Mouse (Mus musculus): ENCODE measurements around the gene Agpat3. TPM values are rescaled to one million over a fixed set of nuclear protein-coding genes. Genes with fewer than 3 reads are reported as not detected.

Agpat3 gene
- total RNA-seq, 4 experiments from 2014 or later, result 201 to 224 (median 209) TPM

GRCm38 (mm10) chr10:78324556-78325164, 27.6 kb downstream of the Agpat3 start:
- DNase-seq (ENCODE audit: low spot score in 2 of 2), result no peak

DNA sequence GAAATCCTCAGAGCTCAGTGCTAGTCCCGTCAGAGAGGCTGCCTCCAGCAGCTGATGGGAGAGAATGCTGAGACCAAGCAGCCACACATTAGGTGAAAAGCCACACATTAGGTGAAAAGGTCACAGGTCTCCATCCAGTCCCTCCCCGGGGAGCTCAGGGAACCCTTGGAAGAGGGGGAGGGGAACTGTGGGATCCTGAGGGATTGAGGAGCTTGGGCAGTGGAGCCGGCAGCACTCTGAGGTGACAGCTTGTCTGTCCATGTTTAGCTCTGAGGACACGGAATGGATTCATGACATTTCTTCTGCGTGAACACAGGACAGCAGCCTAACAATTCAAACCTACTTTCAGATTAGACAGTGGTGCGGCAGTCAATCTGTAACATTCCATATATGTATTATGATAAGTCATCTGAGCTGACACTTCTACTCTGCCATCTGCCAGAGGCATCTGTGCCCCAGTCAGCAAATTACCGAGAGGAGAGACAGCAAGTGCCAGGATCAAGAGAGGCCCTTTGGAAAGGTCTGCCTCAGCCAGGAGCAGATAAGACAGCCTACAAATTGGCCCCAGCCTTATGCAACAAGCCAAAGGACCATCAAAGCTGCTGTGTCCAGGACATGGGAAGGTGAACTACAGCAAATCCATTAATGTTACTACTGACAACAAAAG, 28.9 kb downstream of the Agpat3 start:
- DNase-seq (ENCODE audit: low spot score in 2 of 2), result peak; percentile 63 to 68

DNA sequence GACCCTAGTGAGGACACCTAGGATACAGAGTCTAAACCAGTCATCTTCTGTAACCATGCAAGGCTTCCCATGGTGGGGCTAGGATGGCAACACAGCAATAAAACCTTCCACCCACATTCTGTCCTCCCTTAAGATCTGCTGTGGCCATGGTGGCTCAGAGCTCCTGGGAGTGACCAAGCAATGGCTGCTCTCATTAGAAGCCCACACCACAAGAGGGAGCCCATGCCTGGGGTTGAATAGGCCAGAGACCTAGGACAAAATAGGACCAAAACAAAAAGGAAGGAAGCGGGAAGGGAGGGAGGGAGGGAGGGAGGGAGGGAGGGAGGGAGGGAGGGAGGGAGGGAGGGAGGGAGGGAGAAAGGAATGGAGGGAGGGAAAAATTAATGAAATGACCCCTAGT, 29.5 kb downstream of the Agpat3 start:
- DNase-seq (ENCODE audit: low spot score in 2 of 2), result no peak

GRCm38 (mm10) chr10:78321133-78321757, 31.0 kb downstream of the Agpat3 start:
- no peak for DNase-seq (ENCODE audit: low spot score in 2 of 2)

DNA sequence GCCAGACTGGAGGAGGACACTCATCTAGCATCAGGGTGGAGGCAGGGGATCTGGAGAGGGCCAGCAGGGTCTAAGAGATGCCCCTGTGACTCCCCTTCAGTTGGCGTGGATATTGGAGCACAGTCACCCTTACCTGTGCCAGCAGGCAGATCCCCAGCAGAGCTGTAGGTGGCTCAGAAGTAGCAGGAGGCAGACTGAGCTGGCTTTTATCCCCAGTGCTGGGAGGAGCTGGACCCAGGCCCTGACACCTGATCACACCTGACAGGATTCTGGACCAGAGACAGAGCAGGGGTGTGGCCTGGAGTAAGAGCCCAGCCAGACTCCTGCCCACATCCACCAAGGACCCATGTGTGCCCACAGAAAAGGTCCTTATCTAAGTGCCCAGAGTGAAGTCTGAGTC, 31.8 kb downstream of the Agpat3 start:
- DNase-seq (ENCODE audit: low spot score in 2 of 2), result no peak

GRCm38 (mm10) chr10:78319940-78320339, 32.3 kb downstream of the Agpat3 start:
- no peak for DNase-seq (ENCODE audit: low spot score in 2 of 2)

- no peak for DNase-seq (ENCODE audit: low spot score in 2 of 2)
Observed at GRCm38 (mm10) chr10:78317270-78317923, 34.9 kb downstream of the Agpat3 start.

DNA sequence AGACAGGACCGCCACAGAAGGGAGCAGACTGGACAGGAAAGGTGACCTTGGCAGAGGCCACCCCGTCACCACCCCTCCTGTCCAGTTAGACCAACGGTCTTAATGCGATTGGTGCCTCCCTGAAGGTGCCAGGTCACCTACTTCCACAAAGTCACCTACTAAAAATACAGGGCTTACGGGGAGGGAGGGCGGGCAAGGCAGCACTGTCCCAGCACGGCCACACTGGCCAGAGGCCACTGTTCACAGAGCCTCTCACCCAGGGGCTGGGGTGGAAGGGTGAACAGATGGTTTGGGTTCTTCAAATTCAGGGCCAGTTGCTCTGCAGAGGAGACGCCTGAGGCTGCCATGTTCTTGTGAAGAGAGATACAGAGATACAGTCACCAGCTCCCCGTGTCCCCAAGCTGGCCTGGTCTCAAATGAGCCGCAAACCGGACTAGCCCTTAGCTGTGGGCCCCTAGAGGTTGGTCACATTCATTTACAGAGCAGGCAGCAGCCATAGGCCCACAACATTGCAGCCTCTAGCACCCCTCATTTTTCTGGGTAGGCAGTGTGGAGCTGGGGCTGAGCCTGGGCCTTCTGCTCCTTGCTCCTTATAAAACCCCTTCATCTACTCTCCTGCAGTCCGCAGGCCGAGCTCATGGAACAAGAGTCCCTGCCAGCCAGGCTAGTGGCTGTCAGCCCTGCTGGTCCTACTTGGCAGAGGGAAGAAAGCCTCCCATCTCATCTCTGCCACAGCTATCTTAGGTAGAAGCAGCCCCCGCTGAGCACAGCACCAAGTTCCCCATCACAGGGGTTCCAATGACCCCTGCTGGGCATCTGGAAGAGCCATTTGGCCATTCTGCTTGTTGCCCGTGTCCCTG, 35.8 kb downstream of the Agpat3 start:
- DNase-seq (ENCODE audit: low spot score in 2 of 2), result no peak

- DNase-seq (ENCODE audit: low spot score in 2 of 2), result no peak
Observed at GRCm38 (mm10) chr10:78315145-78315544, 37.1 kb downstream of the Agpat3 start.

DNA sequence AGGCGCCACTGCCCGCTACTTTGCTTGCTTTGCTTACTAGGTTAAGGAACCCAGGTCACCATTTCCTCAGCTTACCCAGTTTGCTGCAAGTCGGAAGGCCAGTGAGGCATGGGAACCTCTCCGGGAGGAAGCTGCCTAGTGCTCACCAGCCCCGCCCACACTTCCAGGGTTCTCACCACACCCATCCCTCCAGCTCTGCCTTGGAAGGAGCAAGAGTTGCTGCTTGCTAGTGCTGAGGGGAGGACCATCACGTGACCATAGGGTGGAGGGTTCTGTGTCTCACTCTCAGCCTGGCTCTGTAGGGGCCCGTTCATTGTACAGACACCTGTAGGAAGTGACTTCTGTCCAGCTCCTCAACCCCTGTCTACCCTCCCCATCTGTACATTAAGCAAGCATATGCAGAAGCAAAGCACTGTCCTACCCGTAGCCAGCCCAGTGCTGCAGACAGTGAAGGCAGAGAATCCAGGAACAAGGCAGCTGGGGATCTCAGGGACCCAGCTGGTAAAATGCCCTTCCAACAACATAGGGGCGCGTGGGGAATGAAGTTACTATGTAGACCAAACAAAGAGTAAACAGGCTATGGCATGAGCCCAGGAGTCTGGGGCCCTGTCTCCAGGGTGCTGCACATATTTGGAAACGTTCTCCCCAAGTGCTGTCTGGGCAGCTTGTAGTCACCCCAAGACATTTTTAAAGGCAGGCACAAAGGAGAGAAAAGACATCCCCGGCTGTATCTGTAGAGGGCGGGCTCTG, 40.2 kb downstream of the Agpat3 start:
- no peak for DNase-seq (ENCODE audit: low spot score in 2 of 2)

DNA sequence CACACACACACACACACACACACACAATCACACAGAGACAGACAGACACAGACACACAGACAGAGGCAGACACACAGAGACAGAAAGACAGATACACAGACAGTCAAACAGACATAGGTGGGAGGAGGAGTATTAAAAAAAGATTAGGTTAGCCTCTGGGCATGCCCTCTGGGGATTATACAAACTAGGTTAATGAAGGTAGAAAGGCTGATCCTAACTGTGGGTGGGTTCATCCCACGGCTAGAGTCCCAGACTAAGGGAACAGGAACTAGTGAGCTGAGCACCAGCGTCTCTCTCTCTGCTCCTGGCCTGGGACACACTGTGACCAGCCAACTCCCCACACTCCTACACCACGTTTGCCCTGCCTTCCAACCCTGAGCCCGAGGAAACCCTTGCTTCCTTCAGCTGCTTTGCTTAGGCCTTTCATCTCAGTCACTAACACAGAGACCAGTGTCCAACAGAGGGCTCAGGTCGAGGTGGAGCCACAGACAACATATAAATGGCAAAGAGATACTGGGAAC, 41.5 kb downstream of the Agpat3 start:
- no peak for DNase-seq (ENCODE audit: low spot score in 2 of 2)

DNA sequence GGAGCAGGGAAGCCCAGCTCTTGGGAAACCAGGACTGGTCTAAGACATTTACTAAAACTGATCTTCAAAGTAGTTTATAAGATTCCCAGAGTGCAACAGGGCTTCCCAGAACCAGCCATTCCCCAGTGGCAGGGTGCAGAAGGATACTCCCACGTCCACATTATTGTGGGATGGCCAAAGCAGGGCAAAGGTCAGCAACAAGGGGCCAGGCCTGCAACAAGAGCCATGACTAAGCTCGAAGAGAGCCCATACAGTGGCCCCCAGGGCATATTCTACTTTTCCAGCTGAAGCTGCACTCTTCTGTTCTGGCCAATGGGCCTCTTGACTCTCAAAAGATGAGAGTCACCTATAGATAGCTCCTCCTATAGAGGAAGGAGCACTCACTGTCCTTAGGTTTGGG, 43.7 kb downstream of the Agpat3 start:
- DNase-seq (ENCODE audit: low spot score in 2 of 2), result no peak

GRCm38 (mm10) chr10:78307391-78307790, 44.9 kb downstream of the Agpat3 start:
- no peak for DNase-seq (ENCODE audit: low spot score in 2 of 2)

DNA sequence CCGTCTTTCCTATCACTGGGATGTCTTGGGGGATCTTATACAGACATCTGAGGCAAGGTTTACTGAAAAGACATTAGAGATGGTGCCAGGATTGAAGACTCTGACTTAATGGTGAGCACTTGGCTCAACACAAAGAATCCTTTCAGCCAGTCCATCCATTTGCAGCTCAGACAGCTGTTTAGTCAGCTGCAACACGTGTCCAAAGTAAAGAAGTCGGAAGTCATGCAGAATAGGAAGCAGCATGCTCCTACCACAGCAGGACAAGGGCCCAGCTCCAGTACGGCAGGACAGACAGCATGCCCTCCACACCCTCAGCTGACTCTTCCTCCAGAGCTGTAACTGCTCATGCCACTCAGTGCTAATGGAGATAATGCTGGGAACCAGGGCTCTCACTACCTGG, 46.3 kb downstream of the Agpat3 start:
- DNase-seq (ENCODE audit: low spot score in 2 of 2), result no peak

GRCm38 (mm10) chr10:78304996-78305395, 47.3 kb downstream of the Agpat3 start:
- DNase-seq (ENCODE audit: low spot score in 2 of 2), result no peak

DNA sequence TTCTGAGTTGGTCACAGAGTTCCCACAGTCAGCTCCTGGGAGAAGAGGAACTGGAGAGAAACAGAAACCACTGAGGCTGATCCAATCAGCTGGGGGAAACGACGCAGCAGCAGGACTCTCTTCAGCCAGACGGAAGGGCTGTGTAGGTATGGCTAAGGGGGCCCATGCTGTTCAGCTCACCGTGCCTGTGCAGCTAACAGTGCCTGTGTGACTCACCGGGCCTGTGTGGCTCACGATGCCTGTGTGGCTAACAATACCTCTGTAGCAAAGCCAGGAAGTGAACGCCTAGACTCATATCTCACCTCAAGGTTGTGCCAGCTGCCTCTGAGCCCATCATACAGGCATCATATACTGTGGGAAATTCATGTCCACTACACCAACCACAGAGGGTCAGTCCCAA, 48.6 kb downstream of the Agpat3 start:
- DNase-seq (ENCODE audit: low spot score in 2 of 2), result no peak

GRCm38 (mm10) chr10:78300061-78300460, 52.2 kb downstream of the Agpat3 start:
- DNase-seq (ENCODE audit: low spot score in 2 of 2), result no peak

GRCm38 (mm10) chr10:78298651-78299644, 53.3 kb downstream of the Agpat3 start:
- no peak for DNase-seq (ENCODE audit: low spot score in 2 of 2)
